Mouse (Mus musculus) forebrain, embryonic 13.5 days (tissue): ENCODE measurements around the gene Zbtb17. TPM values are rescaled to one million over a fixed set of nuclear protein-coding genes. Genes with fewer than 3 reads are reported as not detected.

Experiments used
- ATAC-seq: fragments of 200-750 bp; cut with Nextera tagmentation; 2 replicates; pipeline ENCODE4 v1.8.0; 2017
- H3K27ac ChIP-seq: fragments of 300-500 bp; sonication (generic); 2 replicates; pipeline ENCODE4 v1.5.1; 2015; ENCODE audit warnings: inconsistent platforms, mild to moderate bottlenecking, moderate library complexity
- H3K27me3 ChIP-seq: fragments of 300-500 bp; sonication (generic); 2 replicates; pipeline ENCODE4 v1.6.1; 2015; ENCODE audit warnings: mild to moderate bottlenecking, inconsistent platforms
- H3K36me3 ChIP-seq: fragments of 300-500 bp; sonication (generic); 2 replicates; pipeline ENCODE4 v1.6.1; 2015; ENCODE audit warnings: mild to moderate bottlenecking, inconsistent platforms; ENCODE audit not compliant: poor library complexity, severe bottlenecking
- H3K4me1 ChIP-seq: fragments of 300-500 bp; sonication (generic); 2 replicates; pipeline ENCODE4 v1.6.1; 2015; ENCODE audit warnings: inconsistent platforms
- H3K4me2 ChIP-seq: fragments of 300-500 bp; sonication (generic); 2 replicates; pipeline ENCODE4 v1.6.1; 2015; ENCODE audit warnings: inconsistent platforms, mild to moderate bottlenecking, moderate library complexity
- H3K4me3 ChIP-seq: fragments of 300-500 bp; sonication (generic); 2 replicates; pipeline ENCODE4 v1.5.1; 2015; ENCODE audit warnings: mild to moderate bottlenecking, inconsistent platforms
- H3K9ac ChIP-seq: fragments of 300-500 bp; sonication (generic); 2 replicates; pipeline ENCODE4 v1.6.1; 2015; ENCODE audit warnings: mild to moderate bottlenecking, inconsistent platforms
- H3K9me3 ChIP-seq: fragments of 300-500 bp; sonication (generic); replicated peaks from 2 replicates; pipeline ENCODE4 v1.6.1; 2016; ENCODE audit warnings: inconsistent platforms
- WGBS: fragments of 180-500 bp; shearing (Covaris S2); methylation state at CpG from one replicate; pipeline ENCODE4 v1.1.7; 2015; 5-methylcytosine and 5-hydroxymethylcytosine counted together
- polyA plus RNA-seq: library from polyadenylated mRNA; unstranded; fragments of >200 nt; fragmentation: Nextera tagmentation; extraction: Ambion mirVana; gene quantifications from 2 replicates; pipeline ENCODE4 v1.2.1, GENCODE M21; 2015

Zbtb17 gene
- polyA plus RNA-seq, 1 experiment from 2014 or later: 60.9 TPM

DNA sequence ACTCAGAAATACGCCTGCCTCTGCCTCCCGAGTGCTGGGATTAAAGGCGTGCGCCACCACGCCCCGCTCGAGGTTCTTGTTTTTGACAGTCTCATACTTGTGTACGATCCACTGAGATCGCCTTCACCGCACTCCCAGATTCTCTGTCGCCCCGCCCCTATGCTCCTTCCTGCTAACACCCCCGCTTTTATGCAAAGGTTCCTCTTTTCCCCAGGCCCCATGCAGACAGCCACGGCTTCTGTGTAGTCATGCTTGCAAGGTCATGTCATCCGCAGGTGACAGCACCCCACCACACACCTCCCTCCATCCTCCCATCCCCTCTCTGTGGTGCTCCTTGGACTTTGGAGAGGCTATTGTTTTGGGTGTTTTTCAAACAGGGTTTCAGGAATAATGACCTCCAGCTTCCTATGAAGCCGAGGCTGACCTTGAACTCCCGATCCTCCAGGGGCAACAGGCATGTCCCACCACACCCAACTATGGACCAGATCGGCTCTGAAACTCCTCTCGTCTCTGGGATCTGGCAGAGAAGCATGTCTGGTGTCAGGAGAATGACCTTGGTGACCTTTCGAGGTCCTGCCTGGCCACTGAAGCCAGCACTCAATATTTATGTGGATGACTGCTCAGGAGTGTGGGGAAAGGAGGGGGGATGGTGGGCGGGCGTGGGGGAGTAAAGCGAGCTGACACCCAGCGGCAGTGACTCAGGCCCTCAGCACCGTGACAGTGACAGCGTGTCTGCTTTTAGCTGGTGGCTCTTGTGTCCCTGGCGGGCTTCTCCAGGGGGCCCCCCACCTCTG is 24.9 kb upstream of the Zbtb17 start:
- H3K36me3 ChIP-seq: no peaks in the 10 kb centered on the region
- H3K27ac ChIP-seq: no peak overlapping the region
- H3K4me3 ChIP-seq: no peak overlapping the region
- H3K4me2 ChIP-seq: no peak overlapping the region
- H3K9me3 ChIP-seq: no peaks in the 10 kb centered on the region
- H3K9ac ChIP-seq: no peak overlapping the region
- peaks cover 10% of the 10 kb centered on the region; the same call in 1 of the 2 replicates for H3K27me3 ChIP-seq
- H3K4me1 ChIP-seq: no peaks in the 10 kb centered on the region
- no peak for ATAC-seq
- 71% methylated on average over 27 of the region's 27 CpGs for WGBS

DNA sequence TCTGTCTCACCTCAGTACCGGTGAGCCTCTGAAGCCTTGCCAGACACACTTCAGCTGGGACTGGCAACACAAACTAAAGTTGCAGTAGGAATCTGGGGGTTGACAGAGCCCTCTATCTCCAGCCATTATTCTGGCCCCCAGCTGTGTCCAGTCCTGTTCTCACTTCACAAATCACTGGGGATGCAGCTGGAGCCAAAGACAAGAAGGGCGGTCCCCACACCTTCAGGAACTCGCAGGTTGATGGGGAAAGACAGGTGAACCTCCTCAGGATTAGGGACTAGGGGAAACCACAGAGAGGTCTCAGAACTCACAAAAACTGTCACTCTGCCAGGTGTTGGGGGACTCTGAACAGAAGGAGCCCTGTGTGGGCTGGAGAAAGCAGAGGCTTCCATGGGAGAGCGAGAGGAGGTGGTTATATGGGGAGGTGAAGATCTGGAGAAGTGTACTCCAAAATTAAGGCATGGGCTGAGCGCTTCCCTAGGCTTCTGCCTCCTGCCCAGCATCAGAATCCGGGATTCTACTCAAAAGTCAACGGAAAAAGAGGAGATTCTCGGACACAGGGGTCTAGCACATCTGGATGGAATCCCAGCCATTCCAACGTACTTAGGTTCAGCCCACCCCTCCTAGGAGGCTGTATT is 24.1 kb upstream of the Zbtb17 start, which contains the start of gene Hspb7:
Gene Hspb7 (plus strand): TSS at position 588 of the 638 bp plus-strand sequence.
- Histone ChIP-seq H3K27me3 (peaks cover 16% of the 10 kb centered on the region; the same call in 1 of the 2 replicates), H3K4me3 (no peak within 1 kb of the TSS), H3K9me3 (no peaks in the 10 kb centered on the region), H3K27ac (no peak within 1 kb of the TSS), H3K4me1 (peaks cover 2% of the 10 kb centered on the region), H3K9ac (no peak within 1 kb of the TSS), H3K36me3 (no peaks in the 10 kb centered on the region), H3K4me2 (no peak within 1 kb of the TSS)
- no peak for ATAC-seq
- 69% methylated on average over 9 of the region's 9 CpGs for WGBS

DNA sequence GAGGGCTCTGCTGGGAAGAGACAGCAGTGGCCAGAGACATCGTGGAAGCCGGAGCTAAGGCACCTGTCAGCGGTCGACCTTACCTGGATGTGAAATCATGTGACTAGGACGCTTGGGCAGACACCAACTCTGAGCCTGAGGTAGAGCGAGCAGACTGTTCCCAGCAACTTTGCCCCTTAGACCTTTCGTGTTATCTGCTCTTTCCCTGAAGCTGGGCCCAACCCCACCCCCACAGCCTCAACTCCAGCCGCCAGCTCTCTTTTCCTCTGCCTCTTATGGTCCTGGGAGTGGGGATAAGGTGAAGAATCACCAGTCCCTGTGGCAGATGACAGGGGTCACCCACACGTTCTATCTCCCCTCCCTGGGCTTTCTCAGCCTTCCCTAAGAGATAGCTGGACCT is 23.6 kb upstream of the Zbtb17 start:
- Histone ChIP-seq H3K4me3 (no peak overlapping the region), H3K9me3 (no peaks in the 10 kb centered on the region), H3K9ac (no peak overlapping the region), H3K4me2 (no peak overlapping the region), H3K4me1 (peaks cover 8% of the 10 kb centered on the region), H3K27me3 (peaks cover 21% of the 10 kb centered on the region; the same call in 1 of the 2 replicates), H3K36me3 (no peaks in the 10 kb centered on the region), H3K27ac (no peak overlapping the region)
- no peak for ATAC-seq
- WGBS: 60% methylated on average over 9 of the region's 9 CpGs

DNA sequence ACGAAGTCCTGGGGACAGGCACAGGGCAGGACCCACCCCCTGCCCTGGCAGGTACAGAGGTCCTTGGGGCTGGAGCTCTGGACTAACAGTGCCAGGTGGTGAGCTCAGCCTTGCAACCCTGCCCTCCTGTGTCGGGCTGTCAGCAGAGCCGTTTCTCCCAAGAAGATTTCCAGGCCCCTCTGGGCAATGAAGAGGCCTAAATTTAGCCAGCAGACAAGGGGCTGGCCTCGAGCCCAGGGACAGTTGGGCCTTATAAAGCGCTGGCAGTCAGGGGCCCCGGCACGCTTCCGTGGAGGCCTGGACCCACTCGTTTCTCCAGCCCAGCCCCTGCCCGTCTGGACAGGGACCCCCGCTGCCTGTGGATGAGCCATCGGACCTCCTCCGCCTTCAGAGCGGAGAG is 23.0 kb upstream of the Zbtb17 start:
- no peak for ATAC-seq
- H3K4me1 ChIP-seq: peaks cover 12% of the 10 kb centered on the region
- no peak overlapping the region for H3K4me3 ChIP-seq
- H3K4me2 ChIP-seq: no peak overlapping the region
- no peak overlapping the region for H3K27ac ChIP-seq
- no peak overlapping the region for H3K9ac ChIP-seq
- H3K9me3 ChIP-seq: no peaks in the 10 kb centered on the region
- no peaks in the 10 kb centered on the region for H3K36me3 ChIP-seq
- 72% methylated on average over 14 of the region's 14 CpGs for WGBS
- H3K27me3 ChIP-seq: peaks cover 23% of the 10 kb centered on the region; the same call in 1 of the 2 replicates

DNA sequence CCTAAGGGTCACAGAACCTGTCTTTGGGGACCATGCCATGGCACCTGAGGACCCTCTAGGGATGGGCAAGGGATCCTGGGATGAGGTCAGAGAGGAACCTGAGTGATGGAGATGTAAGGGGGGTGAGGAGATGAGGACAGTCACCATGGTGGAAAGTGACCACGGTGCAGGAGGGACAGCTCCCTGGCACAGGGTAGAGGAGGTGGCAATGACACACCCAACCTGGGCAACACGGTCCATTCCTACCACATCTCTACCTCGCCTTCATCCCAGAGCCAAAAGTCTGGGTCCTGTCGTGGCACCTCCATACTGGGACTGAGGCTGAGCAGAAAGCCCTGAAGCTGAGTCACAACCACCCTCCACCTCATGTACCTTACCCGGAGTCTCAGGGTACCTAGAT is 21.6 kb upstream of the Zbtb17 start:
- 86% methylated on average over 5 of the region's 5 CpGs for WGBS
- Histone ChIP-seq H3K4me2 (no peak overlapping the region), H3K9me3 (no peaks in the 10 kb centered on the region), H3K9ac (no peak overlapping the region), H3K36me3 (no peaks in the 10 kb centered on the region), H3K27ac (no peak overlapping the region), H3K4me3 (no peak overlapping the region), H3K27me3 (peaks cover 23% of the 10 kb centered on the region; the same call in 1 of the 2 replicates), H3K4me1 (peaks cover 12% of the 10 kb centered on the region)
- ATAC-seq: no peak

DNA sequence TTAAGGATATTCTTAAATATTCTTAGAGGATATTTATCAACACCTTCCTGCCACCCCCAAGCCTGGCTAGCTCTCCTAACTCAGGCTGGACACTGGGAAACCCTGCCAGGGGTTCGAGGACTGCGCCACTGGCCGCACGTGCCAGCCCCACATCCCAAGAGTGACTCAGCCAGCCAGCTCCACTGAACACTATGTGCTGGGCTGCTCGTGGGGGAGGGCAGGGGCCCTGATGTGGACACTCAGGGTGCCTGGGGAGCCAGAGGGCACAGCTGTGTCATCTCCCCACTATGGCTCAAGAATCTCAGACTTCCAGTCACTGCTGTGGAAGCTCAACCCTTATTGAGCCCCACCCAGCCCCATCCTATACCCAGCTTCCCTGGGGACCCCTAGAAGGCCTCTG is 21.2 kb upstream of the Zbtb17 start:
- no peak for ATAC-seq
- peaks cover 12% of the 10 kb centered on the region for H3K4me1 ChIP-seq
- no peak overlapping the region for H3K4me2 ChIP-seq
- no peak overlapping the region for H3K9ac ChIP-seq
- peaks cover 23% of the 10 kb centered on the region; the same call in 1 of the 2 replicates for H3K27me3 ChIP-seq
- no peaks in the 10 kb centered on the region for H3K9me3 ChIP-seq
- 81% methylated on average over 5 of the region's 5 CpGs for WGBS
- H3K36me3 ChIP-seq: no peaks in the 10 kb centered on the region
- H3K27ac ChIP-seq: no peak overlapping the region
- no peak overlapping the region for H3K4me3 ChIP-seq

DNA sequence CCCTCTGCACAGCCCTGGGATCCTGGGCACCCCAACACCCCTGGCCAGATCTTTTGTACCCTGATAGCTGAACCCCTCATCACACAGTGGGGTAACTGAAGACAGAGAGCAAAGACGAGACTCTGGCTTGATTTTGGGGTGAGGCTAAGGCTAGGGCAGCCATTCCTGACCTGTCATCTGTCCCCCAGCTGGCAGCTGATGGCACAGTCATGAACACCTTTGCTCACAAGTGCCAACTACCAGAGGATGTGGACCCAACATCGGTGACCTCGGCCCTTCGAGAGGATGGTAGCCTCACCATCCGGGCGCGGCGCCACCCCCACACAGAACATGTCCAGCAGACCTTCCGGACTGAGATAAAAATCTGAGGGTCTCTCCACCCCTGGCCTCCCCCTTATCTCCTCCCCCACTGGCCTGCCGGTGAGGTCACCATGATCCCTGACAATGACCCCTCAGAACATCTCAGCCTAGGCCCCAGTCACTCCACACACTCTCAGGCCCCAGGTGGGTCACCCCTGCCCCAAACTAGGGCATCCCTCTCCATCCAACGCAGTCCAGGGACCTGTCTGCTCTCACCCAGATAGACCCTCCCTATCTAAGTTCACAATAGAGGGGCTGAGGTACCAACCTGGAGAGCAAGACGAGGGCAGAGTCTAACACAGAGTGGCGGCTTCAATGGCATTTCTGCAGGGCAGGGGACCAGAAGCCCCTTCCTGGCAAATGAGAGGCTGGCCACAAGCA is 20.6 kb upstream of the Zbtb17 start:
- H3K4me2 ChIP-seq: no peak overlapping the region
- H3K27ac ChIP-seq: no peak overlapping the region
- H3K36me3 ChIP-seq: no peaks in the 10 kb centered on the region
- peaks cover 12% of the 10 kb centered on the region for H3K4me1 ChIP-seq
- H3K27me3 ChIP-seq: peaks cover 23% of the 10 kb centered on the region; the same call in 1 of the 2 replicates
- no peak overlapping the region for H3K9ac ChIP-seq
- H3K4me3 ChIP-seq: no peak overlapping the region
- 87% methylated on average over 13 of the region's 13 CpGs for WGBS
- no peak for ATAC-seq
- no peaks in the 10 kb centered on the region for H3K9me3 ChIP-seq

DNA sequence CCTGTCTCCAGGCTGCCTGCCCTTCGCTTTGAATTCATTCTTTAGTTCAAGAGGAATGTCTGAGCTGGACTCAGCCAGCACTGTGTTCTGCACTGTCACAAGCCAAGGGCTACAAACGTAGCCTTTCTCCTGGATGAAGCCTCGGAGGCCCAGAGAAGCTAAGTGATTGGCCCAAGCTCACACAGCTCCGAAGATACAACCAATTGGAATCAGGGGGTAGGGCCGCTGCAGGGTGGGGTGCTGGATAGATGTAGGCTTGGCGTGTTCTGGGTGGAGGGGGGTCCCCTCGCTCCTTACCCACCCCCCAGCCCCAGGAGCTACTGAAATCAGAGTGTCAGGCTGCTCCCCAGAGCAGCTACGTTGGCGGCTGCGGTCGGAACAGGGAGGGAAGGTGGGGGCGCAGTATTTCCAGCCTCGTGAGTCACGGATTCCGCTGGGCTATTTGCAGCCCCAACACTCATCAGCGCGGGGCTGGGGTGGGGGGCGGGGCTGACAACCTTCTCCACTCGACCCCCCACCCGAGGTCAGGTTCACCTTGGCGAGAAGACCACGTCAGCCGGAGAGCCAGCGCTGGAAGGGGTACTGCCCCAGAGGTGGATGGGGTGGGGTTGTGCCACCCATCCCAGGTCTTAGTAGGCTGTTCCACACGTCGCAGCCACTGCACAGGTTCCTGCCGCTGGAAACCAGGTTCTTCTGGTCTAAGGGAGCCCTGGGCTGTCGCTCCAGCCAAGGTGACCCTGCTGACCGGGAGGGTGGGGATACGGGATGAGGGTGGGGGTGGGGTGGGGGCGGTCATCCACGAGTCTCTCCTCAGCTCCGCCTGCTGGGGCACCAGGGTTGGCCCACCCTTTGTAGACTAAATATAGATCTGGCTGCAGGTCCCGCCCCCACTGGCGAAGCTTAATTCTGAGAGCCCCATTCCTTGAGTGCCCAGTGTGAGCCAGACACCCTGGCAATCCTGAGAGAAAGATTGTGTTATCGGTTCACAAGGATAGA is 18.7 kb upstream of the Zbtb17 start:
- WGBS: 6% methylated on average over 36 of the region's 36 CpGs
- peak; percentile 97 for ATAC-seq
- peaks cover 12% of the 10 kb centered on the region for H3K4me1 ChIP-seq
- H3K4me2 ChIP-seq: peak overlapping the region; percentile 73
- no peaks in the 10 kb centered on the region for H3K36me3 ChIP-seq
- H3K4me3 ChIP-seq: peak overlapping the region; percentile 43
- H3K9ac ChIP-seq: peak overlapping the region; percentile 59
- H3K27me3 ChIP-seq: peaks cover 23% of the 10 kb centered on the region; the same call in 1 of the 2 replicates
- H3K27ac ChIP-seq: no peak overlapping the region
- H3K9me3 ChIP-seq: no peaks in the 10 kb centered on the region

DNA sequence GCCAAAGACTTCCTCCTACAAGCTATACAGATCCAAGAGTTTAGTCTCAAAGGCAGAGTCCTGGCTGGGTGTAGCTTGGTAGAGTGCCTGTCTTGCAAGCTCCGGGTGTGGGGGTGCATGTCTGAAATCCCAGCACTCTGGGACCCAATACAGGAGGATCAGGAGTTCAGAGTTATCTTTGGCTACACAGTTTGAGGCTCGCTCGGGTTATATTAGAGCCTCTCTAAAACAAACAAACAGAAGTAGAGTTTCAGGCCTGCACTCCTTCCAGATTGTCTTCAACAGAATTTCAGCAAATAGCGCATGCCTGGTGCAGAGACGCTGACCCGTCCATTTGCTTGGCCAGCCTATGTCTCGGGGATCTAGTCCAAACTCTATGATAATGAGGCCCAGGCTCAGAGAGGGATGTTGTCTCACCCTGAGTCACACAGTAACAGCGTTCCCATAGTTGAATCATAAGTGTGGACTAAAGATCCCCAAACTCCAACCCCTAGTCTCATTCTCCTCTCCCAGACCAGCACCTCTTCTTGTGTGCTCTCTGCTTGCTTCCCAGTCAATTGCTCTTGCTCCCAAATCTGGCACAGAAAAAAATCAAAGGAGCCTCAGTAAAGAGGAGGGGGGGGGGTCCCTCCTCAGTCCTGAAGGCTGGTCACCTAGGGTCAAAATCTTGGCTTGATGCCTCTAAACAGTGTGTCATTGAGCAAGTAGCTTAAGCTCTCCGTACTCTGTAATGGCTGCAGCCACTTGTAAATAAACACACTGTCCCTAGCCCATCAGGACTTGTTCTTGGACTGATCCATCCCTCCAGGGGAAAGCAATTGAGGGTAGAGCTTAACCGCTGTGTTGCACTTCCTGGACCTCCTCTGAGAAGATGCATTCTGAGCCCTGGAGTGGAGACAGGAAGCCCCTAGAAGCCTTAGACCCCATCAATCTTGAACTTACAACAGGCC is 17.4 kb upstream of the Zbtb17 start:
- WGBS: 83% methylated on average over 10 of the region's 10 CpGs
- Histone ChIP-seq H3K27me3 (peaks cover 23% of the 10 kb centered on the region; the same call in 1 of the 2 replicates), H3K27ac (no peak overlapping the region)

DNA sequence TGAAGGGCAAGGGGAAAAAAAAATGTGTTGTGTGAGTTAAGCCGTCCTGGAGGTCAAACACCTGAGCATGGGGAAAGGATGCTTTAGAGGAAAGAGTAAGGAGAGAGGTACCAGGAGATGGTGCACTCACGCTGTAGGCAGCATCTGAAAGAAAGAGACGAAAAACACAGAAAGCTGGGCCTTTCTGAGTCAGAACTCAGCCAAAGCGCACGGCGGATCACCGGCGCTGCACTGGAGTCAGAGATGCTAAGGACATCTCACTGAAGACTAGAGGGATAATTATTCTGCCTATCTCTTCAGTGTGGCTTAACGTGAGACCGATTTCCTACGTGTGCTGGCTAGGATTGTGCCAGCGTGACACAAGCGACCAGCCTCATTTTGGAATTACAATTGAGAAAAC is 16.5 kb upstream of the Zbtb17 start:
- Histone ChIP-seq H3K27ac (no peak overlapping the region), H3K4me1 (peaks cover 12% of the 10 kb centered on the region), H3K9me3 (no peaks in the 10 kb centered on the region), H3K36me3 (no peaks in the 10 kb centered on the region), H3K27me3 (peaks cover 18% of the 10 kb centered on the region; the same call in 1 of the 2 replicates), H3K4me3 (no peak overlapping the region), H3K9ac (no peak overlapping the region), H3K4me2 (no peak overlapping the region)
- ATAC-seq: no peak
- 87% methylated on average over 13 of the region's 13 CpGs for WGBS

More for the DNA sequence above, 17.4 kb upstream of the Zbtb17 start:
- Histone ChIP-seq H3K9me3 (no peaks in the 10 kb centered on the region), H3K9ac (no peak overlapping the region), H3K4me1 (peaks cover 12% of the 10 kb centered on the region), H3K4me3 (no peak overlapping the region), H3K4me2 (no peak overlapping the region), H3K36me3 (no peaks in the 10 kb centered on the region)
- no peak for ATAC-seq
